Comparison of ENCODE assay signal across 11 mouse cellular contexts in the genomic region with DNA sequence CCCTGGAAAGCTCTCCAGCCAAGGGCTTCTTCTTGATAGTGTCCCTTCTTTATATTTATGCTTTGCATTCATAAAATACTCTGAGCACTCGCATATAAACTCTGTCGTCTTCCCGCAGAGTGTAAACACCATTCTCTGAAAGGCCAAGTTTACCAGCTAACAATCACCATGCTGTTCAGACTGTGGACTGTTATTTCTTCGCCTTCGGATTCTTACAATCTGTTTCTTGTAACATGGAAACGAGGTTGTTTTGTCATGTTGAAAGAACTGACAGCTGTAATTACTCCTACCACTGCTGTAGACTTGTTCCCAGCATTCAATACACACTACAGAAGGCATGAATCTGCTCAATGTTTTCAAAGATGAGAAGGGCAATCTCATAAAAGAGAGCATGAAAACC. TPM values are rescaled to one million over a fixed set of nuclear protein-coding genes. Genes with fewer than 3 reads are reported as not detected.
DNase-seq lines count a peak whose midpoint lies in the region; ATAC-seq and TF ChIP-seq lines count a peak whose summit lies in the region.
"Had no signal": no experiment of that assay in that cellular context is flagged by ENCODE, and none has a peak within 500 bp of the region (broad histone marks: within the 10 kb centered on the region; RNA-seq: fewer than 3 reads in every experiment).

No protein-coding gene starts in this region.

- no peaks in the 10 kb centered on the region for H3K9me3 ChIP-seq in embryonic facial prominence, embryonic 13.5 days
- H3K9me3 ChIP-seq in hindbrain, embryonic 11.5 days (ENCODE audit: control insufficient read depth, low read length) = no peaks in the 10 kb centered on the region
- H3K9me3 ChIP-seq in midbrain, postnatal 0 days (ENCODE audit: low read length) = no peaks in the 10 kb centered on the region

- no peaks in the 10 kb centered on the region for H3K36me3 ChIP-seq in embryonic facial prominence, embryonic 13.5 days
- H3K36me3 ChIP-seq in hindbrain, embryonic 11.5 days (ENCODE audit: control insufficient read depth, insufficient read depth, low read length) = no peaks in the 10 kb centered on the region
- H3K36me3 ChIP-seq in midbrain, postnatal 0 days (ENCODE audit: insufficient read depth, low read length) = no peaks in the 10 kb centered on the region

- WGBS in embryonic facial prominence, embryonic 13.5 days = 44% methylated on average over 6 of the region's 6 CpGs
- WGBS in hindbrain, embryonic 11.5 days = 41% methylated on average over 6 of the region's 6 CpGs
- WGBS in midbrain, postnatal 0 days = 44% methylated on average over 6 of the region's 6 CpGs

- no peak for TF ChIP-seq CTCF in midbrain, postnatal 0 days (IDR thresholded peaks at IDR 0.05)

- peak; percentile 24 for DNase-seq in layer of hippocampus, adult 11-12 months (ENCODE audit: low spot score)
- no peak for DNase-seq in layer of hippocampus, postnatal 10 days (ENCODE audit: low spot score in 2 of 2)
- peak; percentile 25 for DNase-seq in hindbrain, embryonic 11.5 days (ENCODE audit: low spot score)
- DNase-seq in midbrain, postnatal 0 days (ENCODE audit: low spot score) = peak; percentile 21
- no peak for DNase-seq in thymus, postnatal 14 days
- no peak for DNase-seq in frontal cortex, postnatal 36 days (ENCODE audit: low spot score in 2 of 2)
- DNase-seq in spleen, postnatal 14 days (ENCODE audit: low spot score in 2 of 2) = no peak
- DNase-seq: left cerebral cortex, postnatal 4 days had no signal

- peak overlapping the region; percentile 26 for H3K4me2 ChIP-seq in embryonic facial prominence, embryonic 13.5 days
- H3K4me2 ChIP-seq in hindbrain, embryonic 11.5 days (replicated peaks; ENCODE audit: low read depth, low read length) = no peak overlapping the region
- no peak overlapping the region for H3K4me2 ChIP-seq in midbrain, postnatal 0 days (ENCODE audit: low read depth, low read length, poor library complexity, severe bottlenecking)

- H3K4me1 ChIP-seq in embryonic facial prominence, embryonic 13.5 days = peaks cover 7% of the 10 kb centered on the region; the same call in 1 of the 2 replicates
- H3K4me1 ChIP-seq in hindbrain, embryonic 11.5 days (replicated peaks; ENCODE audit: control insufficient read depth, insufficient read depth, low read length) = no peaks in the 10 kb centered on the region
- H3K4me1 ChIP-seq in midbrain, postnatal 0 days (ENCODE audit: insufficient read depth, low read length) = no peaks in the 10 kb centered on the region

- H3K9ac ChIP-seq in embryonic facial prominence, embryonic 13.5 days = no peak overlapping the region
- no peak overlapping the region for H3K9ac ChIP-seq in hindbrain, embryonic 11.5 days (ENCODE audit: low read depth, low read length)
- H3K9ac ChIP-seq in midbrain, postnatal 0 days (replicated peaks; ENCODE audit: low read length, poor library complexity, severe bottlenecking) = no peak overlapping the region

- H3K4me3 ChIP-seq in embryonic facial prominence, embryonic 13.5 days = no peak overlapping the region
- H3K4me3 ChIP-seq in hindbrain, embryonic 11.5 days (ENCODE audit: low read depth, low read length) = no peak overlapping the region
- H3K4me3 ChIP-seq in midbrain, postnatal 0 days (ENCODE audit: low read depth, low read length) = no peak overlapping the region
- H3K4me3 ChIP-seq: myocyte had no signal

- no peaks in the 10 kb centered on the region for H3K27me3 ChIP-seq in embryonic facial prominence, embryonic 13.5 days
- no peaks in the 10 kb centered on the region for H3K27me3 ChIP-seq in hindbrain, embryonic 11.5 days (ENCODE audit: control insufficient read depth, insufficient read depth, low read length)
- H3K27me3 ChIP-seq in midbrain, postnatal 0 days (ENCODE audit: insufficient read depth, low read length) = no peaks in the 10 kb centered on the region

- ATAC-seq in embryonic facial prominence, embryonic 13.5 days (ENCODE audit: insufficient number of reproducible peaks, insufficient read depth, low FRiP score, low TSS enrichment, low read depth) = no peak
- ATAC-seq in hindbrain, embryonic 11.5 days (ENCODE audit: low FRiP score) = peak; percentile 50; the same call in 1 of the 2 replicates
- ATAC-seq in midbrain, postnatal 0 days (ENCODE audit: low FRiP score) = no peak

- peak overlapping the region; percentile 29; the same call in 1 of the 2 replicates for H3K27ac ChIP-seq in embryonic facial prominence, embryonic 13.5 days
- H3K27ac ChIP-seq in hindbrain, embryonic 11.5 days (ENCODE audit: low read depth, low read length) = peak overlapping the region; percentile 61; the same call in 1 of the 2 replicates
- no peak overlapping the region for H3K27ac ChIP-seq in midbrain, postnatal 0 days (ENCODE audit: low read depth, low read length)

RNA-seq across cellular contexts. Expression of gene Epha3, which starts 46.4 kb away (rescaled TPM):
- 10 to 100 TPM; 24.3 to 25.7 TPM for total RNA-seq in layer of hippocampus, postnatal 10 days (2021)
- 72.2 and 74.9 TPM in 2 replicates for polyA plus RNA-seq in embryonic facial prominence, embryonic 13.5 days (2015; fragmentation: Nextera tagmentation; extraction: Ambion mirVana)
- 66.2 and 68.6 TPM in 2 replicates for polyA plus RNA-seq in hindbrain, embryonic 11.5 days (2014; fragmentation: Nextera tagmentation; extraction: Ambion mirVana)
- total RNA-seq in midbrain, postnatal 0 days (2014; rRNA removed) = 11.5 and 17.3 TPM in 2 replicates
- polyA plus RNA-seq in midbrain, postnatal 0 days (2015; fragmentation: Nextera tagmentation; extraction: Ambion mirVana) = 6.2 and 8.6 TPM in 2 replicates
- total RNA-seq: hematopoietic stem cell, adult 5-6 weeks had no signal

Comparison
In these comparisons a context has a peak if more than half of its experiments do, and no peak if none do; other contexts are left out.
1. DNase-seq: peak in layer of hippocampus, adult 11-12 months (single experiment), hindbrain, embryonic 11.5 days (single experiment) and midbrain, postnatal 0 days (single experiment); none in layer of hippocampus, postnatal 10 days (0 of 2), thymus, postnatal 14 days (single experiment), frontal cortex, postnatal 36 days (0 of 2) and spleen, postnatal 14 days (0 of 2).